Mouse (Mus musculus) E14TG2a.4 (cell line): ENCODE measurements around the gene Tbcc.
"Not testable (repeated sequence)": the region's sequence is repeated elsewhere in the genome, so short reads cannot be mapped to it uniquely, and the experiment has no call there.

ENCODE experiments used
- H3K27me3 ChIP-seq: 2 replicates; pipeline ENCODE4 v1.6.1; 2014; ENCODE audit warnings: low read length, control low read depth; ENCODE audit not compliant: insufficient read depth
- H3K36me3 ChIP-seq: 2 replicates; pipeline ENCODE4 v1.6.1; 2014; ENCODE audit warnings: low read length, control low read depth; ENCODE audit not compliant: insufficient read depth
- H3K4me1 ChIP-seq: replicated peaks from 2 replicates; pipeline ENCODE4 v1.6.1; 2014; ENCODE audit warnings: low read depth, low read length, control low read depth
- H3K4me3 ChIP-seq: replicated peaks from 2 replicates; pipeline ENCODE4 v1.5.1; 2014; ENCODE audit warnings: mild to moderate bottlenecking, low read length
- H3K9me3 ChIP-seq: 2 replicates; pipeline ENCODE4 v1.6.1; 2014; ENCODE audit warnings: low read length, control low read depth
- CTCF ChIP-seq: conservative IDR thresholded peaks from 2 replicates; pipeline ENCODE4 v1.5.1; 2014; ENCODE audit warnings: low read length
- NANOG ChIP-seq: IDR thresholded peaks from 2 replicates; pipeline ENCODE4 v1.6.1; 2014; ENCODE audit warnings: borderline replicate concordance, low read length, mixed read lengths
- POU5F1 ChIP-seq: IDR thresholded peaks from 2 replicates; pipeline ENCODE4 v1.6.1; 2014; ENCODE audit warnings: low read length, borderline replicate concordance

The Tbcc gene

GRCm38 (mm10) chr17:46890116-46890815 is at the start of gene Tbcc:
TSS of gene Tbcc (plus strand) at chr17:46890684.
- H3K4me1 ChIP-seq = peaks cover 75% of the 10 kb centered on the region
- TF ChIP-seq CTCF (no peak), POU5F1 (no peak), NANOG (no peak)
- H3K36me3 ChIP-seq = peaks cover 30% of the 10 kb centered on the region
- peak within 1 kb of the TSS; percentile 93 for H3K4me3 ChIP-seq
- no peaks in the 10 kb centered on the region for H3K9me3 ChIP-seq
- H3K27me3 ChIP-seq = no peaks in the 10 kb centered on the region

DNA sequence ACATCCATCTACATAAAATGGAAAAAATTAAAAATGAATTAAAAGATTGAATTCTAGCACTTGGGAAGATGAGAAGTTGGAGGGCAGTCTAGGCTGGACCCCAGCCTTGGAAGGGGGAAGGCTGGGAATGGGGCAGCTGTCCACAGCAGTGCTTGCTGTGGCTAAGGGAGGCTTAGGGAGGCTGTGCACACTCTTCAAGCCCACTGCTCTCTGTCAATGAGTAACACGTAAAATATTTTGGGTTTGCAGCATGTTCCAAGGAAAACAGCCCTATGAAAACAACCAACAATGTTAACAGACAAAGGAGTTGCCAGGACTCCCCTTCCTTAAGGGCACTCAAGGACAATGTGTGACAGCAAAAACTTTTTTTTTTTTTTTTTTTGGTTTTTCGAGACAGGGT is 47.5 kb upstream of the Tbcc start:
- TF ChIP-seq POU5F1 = no peak
- TF ChIP-seq CTCF = no peak
- TF ChIP-seq NANOG = no peak
- peaks cover 39% of the 10 kb centered on the region; the same call in 1 of the 2 replicates for H3K36me3 ChIP-seq
- no peak overlapping the region; the same call in 1 of the 2 replicates for H3K4me3 ChIP-seq
- peaks cover 92% of the 10 kb centered on the region for H3K4me1 ChIP-seq
- H3K27me3 ChIP-seq = no peaks in the 10 kb centered on the region
- H3K9me3 ChIP-seq = no peaks in the 10 kb centered on the region

GRCm38 (mm10) chr17:46843716-46844115 is 46.8 kb upstream of the Tbcc start:
- Histone ChIP-seq H3K4me1 (peaks cover 92% of the 10 kb centered on the region), H3K4me3 (peak overlapping the region; percentile 79), H3K9me3 (no peaks in the 10 kb centered on the region), H3K27me3 (no peaks in the 10 kb centered on the region), H3K36me3 (peaks cover 39% of the 10 kb centered on the region; the same call in 1 of the 2 replicates)
- TF ChIP-seq POU5F1 (no peak), NANOG (no peak), CTCF (no peak)

GRCm38 (mm10) chr17:46844811-46845210 is 45.7 kb upstream of the Tbcc start:
- H3K36me3 ChIP-seq = peaks cover 31% of the 10 kb centered on the region; the same call in 1 of the 2 replicates
- TF ChIP-seq POU5F1 = no peak
- TF ChIP-seq NANOG = no peak
- no peak for TF ChIP-seq CTCF
- H3K4me1 ChIP-seq = peaks cover 91% of the 10 kb centered on the region
- H3K9me3 ChIP-seq = no peaks in the 10 kb centered on the region
- no peaks in the 10 kb centered on the region for H3K27me3 ChIP-seq
- H3K4me3 ChIP-seq = peak overlapping the region; percentile 79

DNA sequence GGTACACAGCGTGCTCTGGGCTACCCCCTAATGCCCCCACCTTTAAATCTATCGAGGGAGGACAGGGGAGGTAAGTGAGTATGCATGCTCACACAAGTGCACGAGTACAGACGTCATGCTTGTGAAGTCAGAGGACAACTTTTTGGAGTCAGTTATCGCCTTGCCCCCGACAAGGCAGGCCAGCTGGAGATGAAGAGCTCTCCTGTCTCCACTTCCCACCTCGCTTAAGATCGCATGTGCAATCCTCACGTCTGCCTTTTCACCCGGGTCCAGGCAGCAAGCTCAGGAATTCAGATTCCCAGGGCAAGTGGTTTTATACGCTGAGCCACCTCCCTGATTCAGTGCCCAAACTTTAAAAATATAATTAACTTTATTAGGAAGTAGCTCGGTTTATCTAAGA is 45.2 kb upstream of the Tbcc start:
- peaks cover 91% of the 10 kb centered on the region for H3K4me1 ChIP-seq
- TF ChIP-seq CTCF (no peak), POU5F1 (no peak), NANOG (no peak)
- H3K9me3 ChIP-seq = no peaks in the 10 kb centered on the region
- peaks cover 30% of the 10 kb centered on the region; the same call in 1 of the 2 replicates for H3K36me3 ChIP-seq
- H3K27me3 ChIP-seq = no peaks in the 10 kb centered on the region
- H3K4me3 ChIP-seq = peak overlapping the region; percentile 79

- Histone ChIP-seq H3K4me1 (peaks cover 93% of the 10 kb centered on the region), H3K4me3 (peak overlapping the region; percentile 79), H3K36me3 (peaks cover 33% of the 10 kb centered on the region)
- not testable (repeated sequence) for H3K27me3 ChIP-seq, H3K9me3 ChIP-seq
Observed at GRCm38 (mm10) chr17:46846573-46846972, 43.9 kb upstream of the Tbcc start.

DNA sequence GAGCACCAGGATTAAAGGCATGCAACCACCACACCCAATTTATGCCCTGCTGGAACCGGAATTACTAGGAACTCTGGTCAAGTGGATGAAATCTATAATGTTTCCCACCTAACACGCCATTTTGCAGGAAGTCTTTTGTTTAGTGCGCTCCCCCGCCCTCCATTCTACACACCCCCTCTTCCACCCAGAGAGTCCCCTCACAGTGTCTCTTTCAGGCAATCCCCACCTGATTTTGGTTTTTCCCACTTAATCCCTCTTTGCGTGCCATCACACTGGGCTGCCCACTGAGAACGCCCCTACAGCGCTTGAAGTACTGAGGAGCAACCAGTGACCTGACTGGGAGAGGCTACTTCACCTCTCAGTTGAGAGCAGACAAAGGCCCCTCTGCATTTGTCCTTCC is 43.3 kb upstream of the Tbcc start:
- H3K27me3 ChIP-seq = no peaks in the 10 kb centered on the region
- peak overlapping the region; percentile 48 for H3K4me3 ChIP-seq
- TF ChIP-seq POU5F1 = no peak
- TF ChIP-seq CTCF = no peak
- no peak for TF ChIP-seq NANOG
- H3K9me3 ChIP-seq = no peaks in the 10 kb centered on the region
- H3K4me1 ChIP-seq = peaks cover 92% of the 10 kb centered on the region
- peaks cover 26% of the 10 kb centered on the region for H3K36me3 ChIP-seq

DNA sequence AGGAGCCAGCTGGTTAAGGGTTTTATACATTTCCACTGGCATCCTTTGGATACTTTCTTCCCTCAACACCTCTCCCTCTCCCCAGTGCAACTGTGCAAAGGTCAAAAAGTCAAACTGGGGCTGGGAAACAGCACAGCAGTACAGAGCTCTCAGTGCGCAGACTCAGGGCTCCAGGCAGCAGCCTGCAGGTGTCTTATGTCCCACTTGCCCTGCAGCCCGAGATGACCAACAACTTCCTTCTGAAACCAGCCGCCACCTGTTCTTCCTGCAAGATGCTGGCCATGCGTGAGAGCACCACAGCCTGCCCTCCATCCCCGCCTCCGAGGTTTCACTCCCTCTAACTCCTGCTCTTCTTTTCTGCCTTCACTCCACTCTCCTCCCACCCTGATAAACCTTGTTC is 37.8 kb upstream of the Tbcc start:
- no peaks in the 10 kb centered on the region for H3K27me3 ChIP-seq
- H3K9me3 ChIP-seq = no peaks in the 10 kb centered on the region
- peaks cover 80% of the 10 kb centered on the region for H3K4me1 ChIP-seq
- H3K4me3 ChIP-seq = peak overlapping the region; percentile 24
- H3K36me3 ChIP-seq = peaks cover 13% of the 10 kb centered on the region
- TF ChIP-seq CTCF = no peak
- TF ChIP-seq NANOG = no peak

- TF ChIP-seq POU5F1 (no peak), CTCF (no peak), NANOG (no peak)
Observed at GRCm38 (mm10) chr17:46853281-46853680, 37.2 kb upstream of the Tbcc start.

DNA sequence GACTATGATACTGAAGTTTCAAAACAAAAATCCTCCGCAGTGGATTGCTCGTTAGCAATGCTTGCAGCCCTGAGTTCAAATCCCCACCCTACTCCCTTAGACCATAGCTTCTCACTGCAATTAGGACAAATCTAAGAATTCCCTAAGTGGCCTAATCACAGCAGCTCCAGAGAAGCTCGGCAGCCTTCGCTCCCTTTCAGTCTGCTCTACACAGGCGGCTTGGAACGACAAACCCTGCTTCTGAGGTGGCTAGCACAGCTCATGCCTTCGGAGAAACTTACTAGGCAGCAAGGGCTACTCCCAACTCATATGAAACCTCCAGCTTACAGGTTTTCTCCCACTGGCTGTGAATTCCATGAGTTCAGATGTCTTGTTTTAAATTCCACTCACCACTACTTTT is 36.4 kb upstream of the Tbcc start:
- no peaks in the 10 kb centered on the region for H3K9me3 ChIP-seq
- no peak for TF ChIP-seq NANOG
- H3K27me3 ChIP-seq = no peaks in the 10 kb centered on the region
- H3K36me3 ChIP-seq = peaks cover 13% of the 10 kb centered on the region
- peak overlapping the region; percentile 91; the same call in 1 of the 2 replicates for H3K4me3 ChIP-seq
- peaks cover 70% of the 10 kb centered on the region for H3K4me1 ChIP-seq

More at GRCm38 (mm10) chr17:46853281-46853680, 37.2 kb upstream of the Tbcc start:
- H3K36me3 ChIP-seq = peaks cover 13% of the 10 kb centered on the region
- no peaks in the 10 kb centered on the region for H3K9me3 ChIP-seq
- H3K4me3 ChIP-seq = peak overlapping the region; percentile 24
- peaks cover 74% of the 10 kb centered on the region for H3K4me1 ChIP-seq
- no peaks in the 10 kb centered on the region for H3K27me3 ChIP-seq
